Mouse (Mus musculus) cerebellum, adult 2 months (tissue): ENCODE measurements around the gene Ccdc57. TPM values are rescaled to one million over a fixed set of nuclear protein-coding genes. Genes with fewer than 3 reads are reported as not detected.

Source experiments
- DNase-seq, 2 experiments: peaks; one replicate each; pipeline ENCODE4 v3.0.0; 2021
- H3K27ac ChIP-seq: fragments of 200-500 bp; 2 replicates; pipeline ENCODE4 v1.5.1; 2012; ENCODE audit warnings: low read length, control low read depth, inconsistent platforms; ENCODE audit not compliant: insufficient read depth
- H3K27me3 ChIP-seq: fragments of 200-500 bp; 2 replicates; pipeline ENCODE4 v1.6.1; 2012; ENCODE audit warnings: inconsistent platforms, mild to moderate bottlenecking, low read length, moderate library complexity; ENCODE audit not compliant: control insufficient read depth, insufficient read depth
- H3K4me1 ChIP-seq: fragments of 200-500 bp; 2 replicates; pipeline ENCODE4 v1.6.1; 2011; ENCODE audit warnings: low read length; ENCODE audit not compliant: control insufficient read depth, insufficient read depth
- H3K4me3 ChIP-seq: fragments of 200-500 bp; replicated peaks from 2 replicates; pipeline ENCODE3; 2011; ENCODE audit warnings: mild to moderate bottlenecking, low read depth, low read length, control low read depth; ENCODE audit not compliant: insufficient read depth
- CTCF ChIP-seq: fragments of 200-500 bp; IDR thresholded peaks from 2 replicates; pipeline ENCODE4 v1.5.1; 2011; ENCODE audit warnings: low read depth, mild to moderate bottlenecking, control low read depth, low read length, moderate library complexity, borderline replicate concordance; ENCODE audit not compliant: insufficient read depth
- POLR2A ChIP-seq: fragments of 200-500 bp; IDR thresholded peaks from 2 replicates; pipeline ENCODE4 v1.6.1; 2011; ENCODE audit warnings: low read length, control low read depth, borderline replicate concordance; ENCODE audit not compliant: insufficient read depth
- whole genome bisulfite sequencing: fragments of 180-500 bp; shearing (Covaris S2); methylation state at CpG from one replicate; pipeline ENCODE4 v1.1.7; 2018; 5-methylcytosine and 5-hydroxymethylcytosine counted together
- polyA plus RNA-seq: library from polyadenylated mRNA; depleted of rRNA; stranded (reverse); fragments of >200 nt; gene quantifications from 2 replicates; pipeline ENCODE4 v1.2.3, GENCODE M21; 2012

Gene Ccdc57
- polyA plus RNA-seq, 1 experiment, result 4.4 TPM

- no peak for DNase-seq
- WGBS, result 48% methylated on average over 15 of the region's 15 CpGs
Observed at GRCm38 (mm10) chr11:120957731-120958257, 25.1 kb upstream of the Ccdc57 start.

GRCm38 (mm10) chr11:120957052-120957451 lies 24.4 kb upstream of the Ccdc57 start:
- Histone ChIP-seq H3K4me3 (no peak overlapping the region), H3K27me3 (no peaks in the 10 kb centered on the region), H3K4me1 (peaks cover 3% of the 10 kb centered on the region; the same call in 1 of the 2 replicates), H3K27ac (no peak overlapping the region)
- TF ChIP-seq POLR2A (no peak), CTCF (no peak)
- 50% methylated on average over 8 of the region's 8 CpGs for WGBS
- peak in 1 of 2 experiments; percentile 32 for DNase-seq

More at GRCm38 (mm10) chr11:120957731-120958257, 25.1 kb upstream of the Ccdc57 start:
- H3K4me3 ChIP-seq, result no peak overlapping the region
- H3K27me3 ChIP-seq, result no peaks in the 10 kb centered on the region
- H3K4me1 ChIP-seq, result peaks cover 3% of the 10 kb centered on the region; the same call in 1 of the 2 replicates
- no peak overlapping the region for H3K27ac ChIP-seq
- TF ChIP-seq POLR2A, result no peak
- no peak for TF ChIP-seq CTCF

- no peak for DNase-seq
- peaks cover 3% of the 10 kb centered on the region; the same call in 1 of the 2 replicates for H3K4me1 ChIP-seq
- 81% methylated on average over 8 of the region's 8 CpGs for WGBS
- no peak overlapping the region for H3K4me3 ChIP-seq
- no peaks in the 10 kb centered on the region for H3K27me3 ChIP-seq
- no peak overlapping the region for H3K27ac ChIP-seq
- TF ChIP-seq POLR2A, result no peak
Observed at GRCm38 (mm10) chr11:120955701-120956100, 23.0 kb upstream of the Ccdc57 start.

DNA sequence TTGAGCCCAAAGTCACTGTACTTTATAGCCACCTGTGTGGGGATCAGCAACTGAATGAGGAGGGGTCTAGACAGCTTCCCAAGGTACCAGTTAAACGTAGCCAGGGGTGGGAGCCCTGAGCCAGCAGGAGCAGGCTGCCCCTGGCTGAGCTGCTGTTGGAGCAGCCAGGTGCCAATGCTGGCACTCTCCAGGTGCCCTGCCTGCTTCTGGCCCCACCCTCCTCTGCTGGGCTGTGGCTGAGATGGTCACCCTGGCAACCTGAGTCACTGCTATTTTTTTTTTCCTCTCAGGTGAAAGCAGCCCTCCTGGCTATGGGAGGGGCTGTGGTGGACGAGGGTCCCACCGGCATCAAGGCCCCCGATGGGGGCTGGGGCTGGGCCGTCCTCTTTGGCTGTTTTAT lies 22.3 kb upstream of the Ccdc57 start:
- no peak for TF ChIP-seq CTCF
- no peak for TF ChIP-seq POLR2A
- WGBS, result 71% methylated on average over 5 of the region's 5 CpGs
- Histone ChIP-seq H3K27ac (no peak overlapping the region), H3K4me3 (no peak overlapping the region), H3K4me1 (peaks cover 3% of the 10 kb centered on the region; the same call in 1 of the 2 replicates), H3K27me3 (no peaks in the 10 kb centered on the region)
- DNase-seq, result no peak

DNA sequence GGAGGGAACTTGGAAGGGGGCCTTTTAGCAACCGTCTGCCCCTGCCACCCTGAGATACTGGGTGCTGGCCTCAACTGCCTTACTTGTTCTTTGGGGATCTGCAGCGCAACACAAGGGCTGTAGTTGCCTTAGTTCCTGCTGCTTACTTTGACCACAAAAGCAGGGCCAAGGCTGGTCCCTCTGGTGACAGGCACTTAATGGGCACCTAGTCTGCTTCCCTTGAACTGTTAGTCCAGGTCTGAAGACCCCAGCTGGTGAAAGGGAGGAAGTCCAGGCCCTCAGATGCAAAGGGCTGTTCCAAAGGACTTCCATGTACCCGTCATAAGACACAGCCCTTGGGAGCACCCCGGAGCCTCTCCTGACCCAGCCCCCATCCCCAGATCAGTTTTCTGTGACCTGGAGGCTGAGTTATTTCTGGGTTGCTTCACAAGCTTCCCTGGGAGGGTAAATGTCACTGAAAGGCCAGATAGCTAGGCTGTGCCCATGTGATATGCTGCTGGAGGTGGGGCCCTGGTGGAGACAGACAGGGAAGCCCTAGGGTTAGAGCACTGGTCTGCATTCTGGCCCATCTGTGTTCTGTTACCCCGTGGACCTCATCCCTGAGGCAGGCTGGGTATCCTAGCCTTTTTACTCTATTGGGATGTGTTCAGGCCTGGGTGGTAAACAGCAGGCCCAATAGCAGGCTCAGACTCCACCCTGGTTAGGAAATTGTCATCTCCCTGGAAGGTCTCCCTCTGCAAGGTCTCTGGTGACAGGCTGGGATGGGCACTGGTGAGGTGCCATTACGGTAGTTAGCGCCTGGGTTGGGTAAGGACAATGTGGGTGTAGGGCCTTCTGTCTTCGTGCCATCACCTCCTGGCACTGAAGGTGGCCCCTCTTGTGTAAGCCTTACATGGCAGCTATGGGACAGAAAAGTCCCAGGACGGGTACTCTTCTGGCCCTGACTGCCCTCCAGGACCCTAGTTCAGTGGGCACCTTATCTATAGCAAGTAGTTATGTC lies 19.4 kb upstream of the Ccdc57 start:
- no peaks in the 10 kb centered on the region for H3K4me1 ChIP-seq
- H3K27me3 ChIP-seq, result no peaks in the 10 kb centered on the region; the same call in 1 of the 2 replicates
- no peak for DNase-seq
- H3K4me3 ChIP-seq, result no peak overlapping the region
- TF ChIP-seq CTCF (no peak), POLR2A (no peak)
- 72% methylated on average over 9 of the region's 9 CpGs for WGBS
- no peak overlapping the region for H3K27ac ChIP-seq

DNA sequence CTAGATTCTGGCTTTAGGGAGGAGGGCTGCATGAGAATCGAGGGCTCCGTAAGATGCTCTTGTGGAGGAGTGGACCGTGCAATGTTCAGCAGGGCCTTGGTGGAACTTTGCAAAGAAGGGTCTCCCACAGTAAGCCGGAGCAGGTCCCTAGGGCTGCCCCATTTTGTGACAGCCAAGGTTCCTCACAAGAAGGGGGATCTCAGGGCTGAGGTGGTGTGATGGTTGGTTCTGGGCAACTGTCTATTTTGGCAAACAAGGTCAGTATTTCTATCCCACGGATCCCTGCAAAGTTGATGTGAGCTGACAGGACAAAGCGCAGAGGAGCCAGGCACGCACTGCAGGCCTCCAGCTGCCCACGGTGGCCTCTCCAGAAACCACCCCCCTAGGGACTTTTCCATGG lies 18.6 kb upstream of the Ccdc57 start:
- DNase-seq, result no peak
- Histone ChIP-seq H3K27ac (no peak overlapping the region), H3K27me3 (no peaks in the 10 kb centered on the region; the same call in 1 of the 2 replicates), H3K4me3 (peak overlapping the region; percentile 70), H3K4me1 (no peaks in the 10 kb centered on the region)
- TF ChIP-seq POLR2A, result no peak
- no peak for TF ChIP-seq CTCF
- WGBS, result 4% methylated on average over 8 of the region's 8 CpGs

DNA sequence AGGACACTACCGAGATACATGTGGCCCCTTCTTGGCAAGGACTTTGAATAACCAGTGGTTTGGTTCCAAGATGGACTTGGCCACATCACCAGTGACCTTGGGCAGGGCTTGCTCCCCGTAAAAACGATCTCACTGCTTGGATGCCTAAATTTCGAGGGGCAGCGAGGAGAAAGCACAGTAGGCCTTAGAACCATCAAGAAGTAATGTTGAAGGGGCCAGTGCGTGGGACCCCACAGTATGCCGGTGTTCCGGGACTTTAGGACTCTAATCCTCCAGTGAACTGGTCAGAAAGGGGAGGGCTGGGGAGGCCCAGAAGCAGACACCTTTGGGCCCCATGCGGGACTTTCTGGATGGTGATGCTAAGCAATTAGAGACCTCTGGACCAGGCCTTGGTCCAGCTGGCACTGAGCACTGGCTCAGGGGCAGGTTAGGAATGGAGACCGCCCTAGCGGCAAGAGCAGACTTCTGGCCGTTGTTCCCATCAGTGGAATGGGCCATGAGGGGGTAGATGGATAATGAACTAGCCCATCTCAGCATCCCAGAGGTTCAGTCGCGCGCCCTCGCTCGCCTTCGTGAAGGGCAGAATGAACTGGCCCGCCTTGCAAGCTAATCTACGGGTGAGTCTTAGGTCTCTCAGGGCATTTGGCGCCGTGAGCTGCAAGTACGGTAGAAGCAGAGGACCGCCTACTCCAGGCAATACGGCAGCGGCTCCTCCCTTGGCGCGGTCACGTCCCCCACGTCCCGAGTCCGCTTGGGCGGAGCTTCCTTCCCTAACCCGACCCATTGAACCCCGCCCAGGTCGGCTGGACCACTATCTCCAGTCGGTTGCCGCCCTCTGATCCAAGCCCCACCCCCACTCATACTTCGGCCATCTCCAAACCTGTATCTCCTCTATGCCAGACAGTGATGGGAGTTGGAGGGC lies 17.9 kb upstream of the Ccdc57 start:
- TF ChIP-seq POLR2A (peak; percentile 47; the same call in 1 of the 2 replicates), CTCF (no peak)
- H3K4me3 ChIP-seq, result peak overlapping the region; percentile 70
- H3K27ac ChIP-seq, result no peak overlapping the region
- whole genome bisulfite sequencing, result 4% methylated on average over 39 of the region's 39 CpGs
- peak; percentile 88 to 93 for DNase-seq
- H3K4me1 ChIP-seq, result no peaks in the 10 kb centered on the region
- H3K27me3 ChIP-seq, result no peaks in the 10 kb centered on the region; the same call in 1 of the 2 replicates
